Mouse (Mus musculus): ENCODE data around the gene Slc30a2.

The Slc30a2 gene

DNA sequence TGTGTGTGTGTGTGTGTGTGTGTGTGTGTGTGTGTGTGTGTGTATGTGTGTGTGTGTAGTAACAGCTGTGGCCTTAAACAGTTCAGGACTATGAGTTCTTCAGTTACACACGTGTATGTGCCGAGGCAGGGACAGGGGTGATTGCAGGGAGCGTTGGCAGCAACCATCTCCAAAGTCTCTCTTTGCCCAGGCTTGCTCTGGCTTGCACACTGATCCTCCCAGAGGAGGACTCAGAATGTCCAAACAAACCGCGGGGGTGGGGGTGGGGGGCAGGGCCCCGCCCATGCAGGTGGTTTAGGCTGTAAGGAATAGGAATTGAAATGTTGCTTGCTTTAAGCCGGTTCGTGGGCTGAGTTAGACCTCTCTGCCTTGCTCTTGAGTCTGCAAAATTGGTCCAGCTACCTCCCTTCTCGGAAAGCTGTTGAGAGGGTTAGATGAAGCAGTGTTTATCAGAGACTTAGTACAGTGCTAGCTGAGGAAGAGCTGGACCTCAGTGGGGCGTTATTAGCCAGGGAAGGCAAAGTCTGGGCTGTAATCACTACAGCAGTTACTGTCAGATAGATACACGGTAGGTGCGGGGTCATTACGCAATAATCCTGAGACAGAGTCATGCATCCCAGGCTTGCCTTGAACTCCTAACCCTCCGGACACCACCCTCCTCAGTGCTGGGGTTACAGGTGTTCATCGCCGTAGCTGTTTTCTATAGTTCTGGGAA, 59.0 kb downstream of the Slc30a2 start:
- peak; percentile 12 for DNase-seq

DNA sequence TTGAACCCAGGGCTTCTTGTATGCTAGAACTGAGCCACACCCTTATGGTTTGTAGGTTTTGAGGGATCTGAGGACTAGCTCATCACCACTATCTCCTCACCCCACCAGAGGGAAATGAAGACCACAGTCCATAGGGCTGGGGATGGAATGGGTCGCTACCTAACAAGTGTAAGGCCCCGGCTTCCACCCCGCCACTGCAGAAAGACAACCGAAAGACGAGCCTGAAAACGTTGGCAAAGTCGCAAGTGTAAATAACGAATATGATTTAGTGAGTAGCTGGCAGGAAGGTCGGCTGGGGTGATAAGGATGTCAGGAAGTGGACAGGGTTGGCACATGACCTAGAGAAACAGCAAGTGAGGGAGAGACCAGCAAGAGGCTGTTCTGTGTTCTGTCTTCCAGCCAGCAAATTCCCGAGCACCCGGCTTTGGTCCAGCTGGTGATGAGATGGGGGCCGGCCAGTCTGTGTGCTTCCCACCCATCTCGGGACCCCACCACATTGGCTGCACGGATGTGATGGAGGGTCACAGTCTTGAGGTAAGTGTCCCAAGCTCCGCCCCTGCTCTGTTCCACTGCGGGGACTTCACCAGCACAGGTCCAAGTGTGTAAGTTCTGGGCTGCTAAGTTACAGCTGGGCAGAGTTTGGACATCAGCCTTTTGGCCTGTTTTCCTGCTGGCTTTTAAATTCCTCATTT, 59.7 kb downstream of the Slc30a2 start:
- DNase-seq = peak; percentile 82

DNA sequence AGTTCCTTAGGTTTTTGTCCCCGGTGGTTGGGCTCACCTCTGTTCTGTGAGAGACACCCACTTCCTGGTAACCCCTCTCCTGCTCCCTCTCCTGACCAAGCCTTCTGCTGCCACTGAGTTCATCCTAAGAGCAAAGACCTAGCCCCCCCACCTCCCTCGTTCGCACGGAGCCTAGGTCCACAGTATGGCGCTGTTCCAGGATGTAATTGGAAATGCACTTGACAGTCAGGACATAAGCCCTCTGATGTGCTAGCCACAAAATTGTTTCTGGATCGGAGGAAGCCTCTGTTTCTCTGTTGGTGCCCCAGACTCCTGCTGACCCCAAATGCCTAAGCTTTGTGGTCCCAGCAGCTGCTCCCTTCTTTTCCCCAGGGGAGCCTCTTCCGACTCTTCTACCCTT, 60.7 kb downstream of the Slc30a2 start:
- no peak for DNase-seq
